Mouse (Mus musculus): ENCODE results near the gene Cacna2d3.

GRCm38 (mm10) chr14:28870983-28871382, 850.7 kb downstream of the Cacna2d3 start:
- TF ChIP-seq CTCF (IDR thresholded peaks at IDR 0.05; ENCODE audit: low read depth) (no peak), EP300 (IDR thresholded peaks at IDR 0.05; ENCODE audit: low read depth) (no peak)

Data from liver, embryonic 14.5 days (tissue).